Mouse (Mus musculus) lung, postnatal 0 days (tissue): ENCODE data around the gene Cplx3.

ENCODE experiments used
- CTCF ChIP-seq: IDR thresholded peaks from 2 replicates; pipeline ENCODE4 v1.5.1; 2016; ENCODE audit warnings: antibody characterized with exemption, mild to moderate bottlenecking
- EP300 ChIP-seq: IDR thresholded peaks from 2 replicates; pipeline ENCODE4 v1.6.1; 2016; ENCODE audit warnings: antibody characterized with exemption, mild to moderate bottlenecking, control low read depth

DNA sequence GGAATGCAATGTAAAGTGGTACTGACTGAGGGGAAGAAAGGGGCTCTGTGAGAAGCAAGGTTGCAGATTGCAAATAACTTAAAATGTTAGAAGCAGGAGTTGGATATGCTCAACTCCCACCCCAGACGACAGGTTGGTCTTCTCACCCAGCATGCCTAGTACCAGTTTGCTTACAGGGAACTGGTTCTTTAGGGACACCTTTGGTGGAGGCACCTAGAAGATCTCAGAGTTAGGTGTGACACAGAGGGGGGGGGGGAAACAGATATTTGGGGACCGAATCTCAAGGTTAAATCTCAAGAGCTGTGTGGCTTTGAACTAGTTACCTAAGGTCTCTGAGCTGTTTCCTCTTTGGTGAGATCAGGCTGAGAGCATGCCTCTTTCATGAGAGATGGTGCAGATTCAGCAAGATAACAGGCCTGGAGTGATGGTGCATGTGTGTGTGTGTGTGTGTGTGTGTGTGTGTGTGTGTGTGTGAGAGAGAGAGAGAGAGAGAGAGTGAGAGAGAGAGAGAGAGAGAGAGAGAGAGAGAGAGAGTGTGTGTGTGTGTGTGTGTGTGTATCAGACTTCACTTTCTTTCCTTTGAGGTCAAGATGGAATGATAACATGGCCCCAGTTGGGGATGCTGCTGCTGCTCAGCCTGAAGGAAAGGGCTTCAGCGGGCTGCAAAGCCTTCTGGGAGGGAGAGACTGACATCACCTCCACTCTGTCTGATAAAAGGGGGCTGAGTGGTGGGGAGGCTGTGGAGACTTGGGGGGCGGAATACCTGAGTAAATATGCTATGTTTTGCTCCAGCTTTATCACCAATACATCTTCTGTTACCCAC lies 41.4 kb upstream of the Cplx3 start:
- no peak for TF ChIP-seq CTCF
- TF ChIP-seq EP300, result no peak
